Mouse (Mus musculus) embryonic facial prominence, embryonic 15.5 days (tissue): Measurements from ENCODE around the gene Dnah2. TPM values are rescaled to one million over a fixed set of nuclear protein-coding genes. Genes with fewer than 3 reads are reported as not detected.

Experiments used
- ATAC-seq: fragments of 200-750 bp; cut with Nextera tagmentation; 2 replicates; pipeline ENCODE4 v1.8.0; 2017; ENCODE audit warnings: low read depth, moderate TSS enrichment; ENCODE audit not compliant: insufficient number of reproducible peaks, low FRiP score, low TSS enrichment
- H3K27ac ChIP-seq: fragments of 300-500 bp; sonication (generic); replicated peaks from 2 replicates; pipeline ENCODE4 v1.5.1; 2015; ENCODE audit warnings: mild to moderate bottlenecking, inconsistent platforms
- H3K27me3 ChIP-seq: fragments of 300-500 bp; sonication (generic); 2 replicates; pipeline ENCODE4 v1.6.1; 2015; ENCODE audit warnings: inconsistent platforms
- H3K36me3 ChIP-seq: fragments of 300-500 bp; sonication (generic); 2 replicates; pipeline ENCODE4 v1.6.1; 2015; ENCODE audit warnings: mild to moderate bottlenecking, inconsistent platforms
- H3K4me1 ChIP-seq: fragments of 300-500 bp; sonication (generic); 2 replicates; pipeline ENCODE4 v1.6.1; 2015; ENCODE audit warnings: inconsistent platforms
- H3K4me2 ChIP-seq: fragments of 300-500 bp; sonication (generic); replicated peaks from 2 replicates; pipeline ENCODE4 v1.6.1; 2015; ENCODE audit warnings: mild to moderate bottlenecking, inconsistent platforms
- H3K4me3 ChIP-seq: fragments of 300-500 bp; sonication (generic); replicated peaks from 2 replicates; pipeline ENCODE4 v1.5.1; 2015; ENCODE audit warnings: mild to moderate bottlenecking, inconsistent platforms
- H3K9ac ChIP-seq: fragments of 300-500 bp; sonication (generic); 2 replicates; pipeline ENCODE4 v1.6.1; 2015; ENCODE audit warnings: inconsistent platforms
- H3K9me3 ChIP-seq: fragments of 300-500 bp; sonication (generic); replicated peaks from 2 replicates; pipeline ENCODE4 v1.6.1; 2016; ENCODE audit warnings: inconsistent platforms
- WGBS: fragments of 180-500 bp; shearing (Covaris S2); methylation state at CpG from one replicate; pipeline ENCODE4 v1.1.7; 2015; 5-methylcytosine and 5-hydroxymethylcytosine counted together
- polyA plus RNA-seq: library from polyadenylated mRNA; unstranded; fragments of >200 nt; fragmentation: Nextera tagmentation; extraction: Ambion mirVana; gene quantifications from 2 replicates; pipeline ENCODE4 v1.2.1, GENCODE M21; 2015

Gene Dnah2
- polyA plus RNA-seq, 1 experiment from 2014 or later: 8.3 TPM

- H3K27me3 ChIP-seq: no peaks in the 10 kb centered on the region
- no peaks in the 10 kb centered on the region for H3K9me3 ChIP-seq
- ATAC-seq: no peak
- H3K36me3 ChIP-seq: peaks cover 6% of the 10 kb centered on the region; the same call in 1 of the 2 replicates
- peaks cover 30% of the 10 kb centered on the region for H3K4me1 ChIP-seq
- WGBS: under 1% methylated on average over 8 of the region's 8 CpGs
- peak overlapping the region; percentile 78 for H3K4me2 ChIP-seq
- H3K27ac ChIP-seq: peak overlapping the region; percentile 96
- H3K4me3 ChIP-seq: peak overlapping the region; percentile 87
- peak overlapping the region; percentile 71; the same call in 1 of the 2 replicates for H3K9ac ChIP-seq
Measured at GRCm38 (mm10) chr11:69581814-69582213, 32.9 kb upstream of the Dnah2 start.

GRCm38 (mm10) chr11:69581147-69581688 is 32.3 kb upstream of the Dnah2 start:
- Histone ChIP-seq H3K36me3 (peaks cover 7% of the 10 kb centered on the region; the same call in 1 of the 2 replicates), H3K27me3 (no peaks in the 10 kb centered on the region), H3K4me2 (peak overlapping the region; percentile 78), H3K4me1 (peaks cover 33% of the 10 kb centered on the region), H3K4me3 (peak overlapping the region; percentile 87), H3K9ac (peak overlapping the region; percentile 71), H3K9me3 (no peaks in the 10 kb centered on the region), H3K27ac (peak overlapping the region; percentile 96)
- under 1% methylated on average over 36 of the region's 36 CpGs for WGBS
- ATAC-seq: peak; percentile 84

- WGBS: under 1% methylated on average over 25 of the region's 25 CpGs
- Histone ChIP-seq H3K4me2 (peak overlapping the region; percentile 78), H3K9me3 (no peaks in the 10 kb centered on the region), H3K4me3 (peak overlapping the region; percentile 87), H3K36me3 (peaks cover 7% of the 10 kb centered on the region; the same call in 1 of the 2 replicates), H3K27ac (peak overlapping the region; percentile 96), H3K27me3 (no peaks in the 10 kb centered on the region), H3K4me1 (peaks cover 35% of the 10 kb centered on the region), H3K9ac (peak overlapping the region; percentile 71)
- ATAC-seq: no peak
Measured at GRCm38 (mm10) chr11:69580572-69581146, 31.7 kb upstream of the Dnah2 start.

- H3K36me3 ChIP-seq: peaks cover 7% of the 10 kb centered on the region; the same call in 1 of the 2 replicates
- WGBS: under 1% methylated on average over 13 of the region's 13 CpGs
- no peaks in the 10 kb centered on the region for H3K27me3 ChIP-seq
Measured at GRCm38 (mm10) chr11:69580091-69580514, 31.2 kb upstream of the Dnah2 start, which contains the start of the genes Wrap53 and Trp53. TSS of gene Wrap53 (minus strand) at chr11:69580255. TSS of gene Trp53 (plus strand) at chr11:69580359.

GRCm38 (mm10) chr11:69579128-69580017 is 30.5 kb upstream of the Dnah2 start:
- Histone ChIP-seq H3K4me3 (peak overlapping the region; percentile 87), H3K9ac (peak overlapping the region; percentile 85), H3K9me3 (no peaks in the 10 kb centered on the region), H3K4me1 (peaks cover 35% of the 10 kb centered on the region), H3K4me2 (peak overlapping the region; percentile 78), H3K27me3 (no peaks in the 10 kb centered on the region), H3K27ac (peak overlapping the region; percentile 96), H3K36me3 (peaks cover 13% of the 10 kb centered on the region; the same call in 1 of the 2 replicates)
- peak; percentile 90 for ATAC-seq
- WGBS: 1% methylated on average over 39 of the region's 39 CpGs

More at GRCm38 (mm10) chr11:69580091-69580514, 31.2 kb upstream of the Dnah2 start, which contains the start of the genes Wrap53 and Trp53:
- H3K4me2 ChIP-seq: peak within 1 kb of the TSS; percentile 78
- peak within 1 kb of the TSS; percentile 87 for H3K4me3 ChIP-seq
- no peaks in the 10 kb centered on the region for H3K9me3 ChIP-seq
- H3K4me1 ChIP-seq: peaks cover 35% of the 10 kb centered on the region
- H3K27ac ChIP-seq: peak within 1 kb of the TSS; percentile 96
- peak; percentile 68 for ATAC-seq
- peak within 1 kb of the TSS; percentile 85 for H3K9ac ChIP-seq

GRCm38 (mm10) chr11:69578301-69578700 is 29.4 kb upstream of the Dnah2 start:
- ATAC-seq: no peak
- peak overlapping the region; percentile 82; the same call in 1 of the 2 replicates for H3K27ac ChIP-seq
- H3K4me1 ChIP-seq: peaks cover 35% of the 10 kb centered on the region
- H3K9me3 ChIP-seq: no peaks in the 10 kb centered on the region
- H3K4me2 ChIP-seq: peak overlapping the region; percentile 78
- peak overlapping the region; percentile 85 for H3K9ac ChIP-seq
- H3K27me3 ChIP-seq: no peaks in the 10 kb centered on the region
- H3K4me3 ChIP-seq: peak overlapping the region; percentile 87
- peaks cover 19% of the 10 kb centered on the region; the same call in 1 of the 2 replicates for H3K36me3 ChIP-seq
- WGBS: 10% methylated on average over 15 of the region's 15 CpGs

GRCm38 (mm10) chr11:69576307-69576706 is 27.4 kb upstream of the Dnah2 start:
- no peak overlapping the region for H3K4me3 ChIP-seq
- H3K27me3 ChIP-seq: no peaks in the 10 kb centered on the region
- no peak overlapping the region for H3K9ac ChIP-seq
- ATAC-seq: no peak
- H3K27ac ChIP-seq: no peak overlapping the region
- WGBS: 51% methylated on average over 5 of the region's 5 CpGs
- no peak overlapping the region for H3K4me2 ChIP-seq
- H3K4me1 ChIP-seq: peaks cover 26% of the 10 kb centered on the region
- peaks cover 37% of the 10 kb centered on the region for H3K36me3 ChIP-seq
- H3K9me3 ChIP-seq: no peaks in the 10 kb centered on the region

GRCm38 (mm10) chr11:69575220-69575619 is 26.3 kb upstream of the Dnah2 start:
- no peak overlapping the region for H3K4me3 ChIP-seq
- no peak for ATAC-seq
- H3K4me2 ChIP-seq: no peak overlapping the region
- no peaks in the 10 kb centered on the region for H3K9me3 ChIP-seq
- H3K27me3 ChIP-seq: no peaks in the 10 kb centered on the region
- WGBS: 50% methylated on average over 3 of the region's 3 CpGs
- no peak overlapping the region for H3K9ac ChIP-seq
- H3K27ac ChIP-seq: no peak overlapping the region
- peaks cover 48% of the 10 kb centered on the region for H3K36me3 ChIP-seq
- H3K4me1 ChIP-seq: peaks cover 26% of the 10 kb centered on the region

- H3K4me2 ChIP-seq: no peak overlapping the region
- peaks cover 17% of the 10 kb centered on the region for H3K4me1 ChIP-seq
- no peaks in the 10 kb centered on the region for H3K9me3 ChIP-seq
- no peaks in the 10 kb centered on the region for H3K27me3 ChIP-seq
- WGBS: 69% methylated on average over 8 of the region's 8 CpGs
- no peak for ATAC-seq
- peaks cover 62% of the 10 kb centered on the region for H3K36me3 ChIP-seq
- H3K9ac ChIP-seq: no peak overlapping the region
- H3K4me3 ChIP-seq: no peak overlapping the region
- no peak overlapping the region for H3K27ac ChIP-seq
Measured at GRCm38 (mm10) chr11:69565131-69565530, 16.2 kb upstream of the Dnah2 start.

GRCm38 (mm10) chr11:69564391-69564790 is 15.5 kb upstream of the Dnah2 start:
- peaks cover 23% of the 10 kb centered on the region for H3K4me1 ChIP-seq
- no peaks in the 10 kb centered on the region for H3K27me3 ChIP-seq
- H3K36me3 ChIP-seq: peaks cover 54% of the 10 kb centered on the region
- H3K9ac ChIP-seq: no peak overlapping the region
- ATAC-seq: no peak
- no peak overlapping the region for H3K4me2 ChIP-seq
- no peak overlapping the region for H3K27ac ChIP-seq
- no peak overlapping the region for H3K4me3 ChIP-seq
- no peaks in the 10 kb centered on the region for H3K9me3 ChIP-seq
- WGBS: 49% methylated on average over 3 of the region's 3 CpGs

- peaks cover 33% of the 10 kb centered on the region for H3K4me1 ChIP-seq
- no peak overlapping the region for H3K4me2 ChIP-seq
- H3K27ac ChIP-seq: no peak overlapping the region
- no peak overlapping the region for H3K9ac ChIP-seq
- no peak for ATAC-seq
- no peaks in the 10 kb centered on the region for H3K9me3 ChIP-seq
- peaks cover 53% of the 10 kb centered on the region for H3K36me3 ChIP-seq
- H3K4me3 ChIP-seq: no peak overlapping the region
- WGBS: 55% methylated on average over 13 of the region's 13 CpGs
- no peaks in the 10 kb centered on the region for H3K27me3 ChIP-seq
Measured at GRCm38 (mm10) chr11:69563373-69563772, 14.5 kb upstream of the Dnah2 start.
